Mouse (Mus musculus): ENCODE measurements around the gene Fbxl3.
A peak's percentile ranks its signal among the peaks of the same experiment; 100 is the strongest.

Fbxl3 gene

DNA sequence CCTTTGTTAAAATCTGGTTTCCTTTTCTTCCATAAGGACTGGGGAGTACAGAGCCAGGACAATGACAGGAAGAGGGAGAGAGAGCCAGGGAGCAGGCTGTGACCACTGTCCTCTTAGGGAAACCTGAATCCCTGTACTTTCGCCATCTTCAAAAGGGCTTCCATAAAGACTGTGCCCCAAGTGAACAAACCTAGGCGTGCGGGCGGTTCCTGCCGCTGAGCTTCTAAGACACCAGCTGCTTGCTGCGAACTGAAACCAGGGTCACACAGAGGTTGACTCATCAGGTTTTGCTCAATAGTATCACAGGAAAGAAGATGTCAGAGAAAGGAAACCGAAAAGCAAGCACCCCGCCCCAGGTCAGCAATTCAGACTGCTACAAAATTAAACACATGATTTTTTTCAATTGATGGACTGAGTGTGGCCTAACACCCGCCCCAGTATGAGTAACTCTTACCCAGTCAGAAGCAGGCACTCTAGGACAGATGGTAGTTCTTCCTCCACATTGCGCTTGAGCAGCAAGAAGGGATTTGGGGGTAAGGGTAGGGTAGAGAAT is 66.0 kb downstream of the Fbxl3 start:
- peak; percentile 33 for DNase-seq
